In the genomic region with DNA sequence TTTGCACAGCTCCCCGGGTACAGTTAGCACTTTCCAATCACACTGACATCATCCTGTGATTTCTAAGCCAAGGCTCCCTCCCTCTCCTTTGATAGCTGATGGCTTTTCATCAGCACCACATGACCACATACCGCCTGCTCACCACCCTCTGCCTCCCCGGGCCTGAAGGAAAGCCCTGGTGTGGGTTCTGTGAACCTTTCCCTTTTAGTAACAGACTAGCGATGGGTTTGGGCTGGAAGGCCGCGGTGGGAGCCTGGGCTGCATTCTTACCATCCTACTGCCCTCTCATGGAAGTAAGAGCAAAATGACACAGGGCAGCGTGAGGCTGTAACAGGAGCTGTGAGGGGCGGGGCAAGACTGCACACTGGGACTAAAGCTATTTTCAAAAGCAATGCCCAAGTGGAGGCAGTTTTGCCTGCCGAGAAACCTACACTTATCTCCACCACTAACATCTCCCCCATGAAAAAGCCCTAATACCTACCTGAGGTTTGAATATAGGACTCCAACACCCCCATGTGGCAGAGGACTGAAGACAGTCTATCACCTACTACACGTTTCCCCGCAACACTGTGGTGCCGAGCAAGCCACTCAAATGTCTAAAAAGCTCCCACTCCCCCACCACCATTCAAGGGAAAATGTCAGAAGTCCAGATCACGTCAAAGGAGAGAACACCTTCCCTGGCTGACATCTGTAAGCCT, we compare ENCODE assay signal across 8 mouse cellular contexts. TPM values are rescaled to one million over a fixed set of nuclear protein-coding genes. Genes with fewer than 3 reads are reported as not detected.
DNase-seq lines count a peak whose midpoint lies in the region; ATAC-seq and TF ChIP-seq lines count a peak whose summit lies in the region.

No protein-coding gene starts in this region.

- WGBS in heart, embryonic 10.5 days, result 13% methylated on average over 13 of the region's 13 CpGs
- 10% methylated on average over 13 of the region's 13 CpGs for WGBS in forebrain, embryonic 13.5 days
- WGBS in kidney, embryonic 14.5 days, result 10% methylated on average over 13 of the region's 13 CpGs

- peaks cover 34% of the 10 kb centered on the region for H3K36me3 ChIP-seq in heart, embryonic 10.5 days
- H3K36me3 ChIP-seq in forebrain, embryonic 13.5 days (ENCODE audit: poor library complexity, severe bottlenecking), result peaks cover 16% of the 10 kb centered on the region; the same call in 1 of the 2 replicates
- peaks cover 14% of the 10 kb centered on the region for H3K36me3 ChIP-seq in kidney, embryonic 14.5 days (ENCODE audit: control insufficient read depth, insufficient read depth, low read length)

- peak overlapping the region; percentile 32; the same call in 1 of the 2 replicates for H3K4me3 ChIP-seq in heart, embryonic 10.5 days
- no peak overlapping the region for H3K4me3 ChIP-seq in forebrain, embryonic 13.5 days
- H3K4me3 ChIP-seq in kidney, embryonic 14.5 days (ENCODE audit: low read length), result no peak overlapping the region

- no peaks in the 10 kb centered on the region for H3K27me3 ChIP-seq in heart, embryonic 10.5 days (ENCODE audit: insufficient read depth, poor library complexity, severe bottlenecking)
- H3K27me3 ChIP-seq in forebrain, embryonic 13.5 days, result no peaks in the 10 kb centered on the region
- H3K27me3 ChIP-seq in kidney, embryonic 14.5 days (ENCODE audit: control insufficient read depth, insufficient read depth, low read length), result no peaks in the 10 kb centered on the region

- H3K9ac ChIP-seq in forebrain, embryonic 13.5 days, result peak overlapping the region; percentile 43; the same call in 1 of the 2 replicates
- no peak overlapping the region for H3K9ac ChIP-seq in kidney, embryonic 14.5 days (ENCODE audit: low read depth, low read length)

- peak; percentile 86 for DNase-seq in heart, embryonic 10.5 days (ENCODE audit: low spot score)
- DNase-seq in heart, adult 8-10 months (ENCODE audit: low spot score), result no peak
- DNase-seq in brain, embryonic 14.5 days (ENCODE audit: low read depth), result peak; percentile 86
- DNase-seq in lung, postnatal 4 days, result peak; percentile 30 to 40
- DNase-seq in testis, postnatal 10 days (ENCODE audit: low spot score), result peak; percentile 56
- no peak for DNase-seq in gastrocnemius, postnatal 4 days (ENCODE audit: low spot score in 2 of 2)

- peak; percentile 77 for ATAC-seq in forebrain, embryonic 13.5 days
- peak; percentile 78 for ATAC-seq in kidney, embryonic 14.5 days (ENCODE audit: low FRiP score, low TSS enrichment)

- no peaks in the 10 kb centered on the region for H3K9me3 ChIP-seq in heart, embryonic 10.5 days
- H3K9me3 ChIP-seq in forebrain, embryonic 13.5 days (replicated peaks), result no peaks in the 10 kb centered on the region
- no peaks in the 10 kb centered on the region for H3K9me3 ChIP-seq in kidney, embryonic 14.5 days (ENCODE audit: control insufficient read depth, low read length)

- peak overlapping the region; percentile 25 for H3K4me2 ChIP-seq in forebrain, embryonic 13.5 days
- H3K4me2 ChIP-seq in kidney, embryonic 14.5 days (replicated peaks; ENCODE audit: low read depth, low read length), result peak overlapping the region; percentile 21

- H3K4me1 ChIP-seq in heart, embryonic 10.5 days, result peaks cover 16% of the 10 kb centered on the region
- H3K4me1 ChIP-seq in forebrain, embryonic 13.5 days, result peaks cover 22% of the 10 kb centered on the region
- peaks cover 16% of the 10 kb centered on the region; the same call in 1 of the 2 replicates for H3K4me1 ChIP-seq in kidney, embryonic 14.5 days (ENCODE audit: control insufficient read depth, insufficient read depth, low read length)

- peak; percentile 46; the same call in 1 of the 2 replicates for TF ChIP-seq CTCF in brain, embryonic 14.5 days (IDR thresholded peaks at IDR 0.05; ENCODE audit: borderline replicate concordance, extremely low read depth, insufficient read depth, insufficient read length)

- TF ChIP-seq POLR2A in brain, embryonic 14.5 days (IDR thresholded peaks at IDR 0.05; ENCODE audit: borderline replicate concordance, extremely low read depth, insufficient read depth, insufficient read length, poor library complexity, severe bottlenecking), result no peak

- H3K27ac ChIP-seq in heart, embryonic 10.5 days, result peak overlapping the region; percentile 56
- peak overlapping the region; percentile 68 for H3K27ac ChIP-seq in forebrain, embryonic 13.5 days
- no peak overlapping the region for H3K27ac ChIP-seq in kidney, embryonic 14.5 days (ENCODE audit: low read depth, low read length)

RNA-seq across cellular contexts. Expression of a gene that starts 29.9 kb away (rescaled TPM):
- polyA plus RNA-seq in heart, embryonic 10.5 days (2016; fragmentation: Nextera tagmentation; extraction: Ambion mirVana), result 15.9 and 16.9 TPM in 2 replicates
- 1 to 10 TPM; 6.8 to 8.6 (median 7.7) TPM for total RNA-seq in heart, adult 8-10 months (2022)
- 26.5 and 29.6 TPM in 2 replicates for polyA plus RNA-seq in brain, embryonic 14.5 days (2012; rRNA removed)
- 16.1 and 19.1 TPM in 2 replicates for polyA plus RNA-seq in forebrain, embryonic 13.5 days (2015; fragmentation: Nextera tagmentation; extraction: Ambion mirVana)
- 24.3 and 30.8 TPM in 2 replicates for polyA plus RNA-seq in kidney, embryonic 14.5 days (2014; fragmentation: Nextera tagmentation; extraction: Ambion mirVana)
- total RNA-seq in gastrocnemius, postnatal 4 days (2021), result 10 to 100 TPM; 11.9 to 12.5 TPM

RNA-seq across cellular contexts. Expression of a gene that starts 39.8 kb away (rescaled TPM):
- polyA plus RNA-seq in heart, embryonic 10.5 days (2016; fragmentation: Nextera tagmentation; extraction: Ambion mirVana), result 17.6 and 19.4 TPM in 2 replicates
- total RNA-seq in heart, adult 8-10 months (2022), result 10 to 100 TPM; 21.2 to 35.3 (median 27.2) TPM
- polyA plus RNA-seq in brain, embryonic 14.5 days (2012; rRNA removed), result 39.2 and 52.9 TPM in 2 replicates
- 33.5 and 35.6 TPM in 2 replicates for polyA plus RNA-seq in forebrain, embryonic 13.5 days (2015; fragmentation: Nextera tagmentation; extraction: Ambion mirVana)
- 23.4 and 36.2 TPM in 2 replicates for polyA plus RNA-seq in kidney, embryonic 14.5 days (2014; fragmentation: Nextera tagmentation; extraction: Ambion mirVana)
- 10 to 100 TPM; 36.9 to 39.6 TPM for total RNA-seq in gastrocnemius, postnatal 4 days (2021)

Comparison
In these comparisons a context has a peak if more than half of its experiments do, and no peak if none do; other contexts are left out.
1. DNase-seq: peak in heart, embryonic 10.5 days (single experiment), brain, embryonic 14.5 days (single experiment), lung, postnatal 4 days (2 of 2) and testis, postnatal 10 days (single experiment); none in heart, adult 8-10 months (single experiment) and gastrocnemius, postnatal 4 days (0 of 2).